Mouse (Mus musculus) C2C12 (cell line): Measurements from ENCODE around the gene Fer.

Source experiments
- CTCF ChIP-seq: IDR thresholded peaks from one replicate; pipeline ENCODE4 v1.5.1; 2011; ENCODE audit not compliant: control insufficient read depth, insufficient read depth, insufficient read length
- MAX ChIP-seq: IDR thresholded peaks from one replicate; pipeline ENCODE4 v1.6.1; 2011; ENCODE audit warnings: mild to moderate bottlenecking, control low read depth
- MYOD1 ChIP-seq: IDR thresholded peaks from one replicate; pipeline ENCODE4 v1.6.1; 2011; ENCODE audit warnings: low read depth; ENCODE audit not compliant: control insufficient read depth, insufficient read length
- MYOG ChIP-seq: IDR thresholded peaks from one replicate; pipeline ENCODE4 v1.6.1; 2011; ENCODE audit not compliant: control insufficient read depth, insufficient read length; ENCODE audit errors: extremely low read depth
- USF1 ChIP-seq: IDR thresholded peaks from one replicate; pipeline ENCODE4 v1.6.1; 2011; ENCODE audit warnings: low read depth, mild to moderate bottlenecking, control low read depth, moderate library complexity

DNA sequence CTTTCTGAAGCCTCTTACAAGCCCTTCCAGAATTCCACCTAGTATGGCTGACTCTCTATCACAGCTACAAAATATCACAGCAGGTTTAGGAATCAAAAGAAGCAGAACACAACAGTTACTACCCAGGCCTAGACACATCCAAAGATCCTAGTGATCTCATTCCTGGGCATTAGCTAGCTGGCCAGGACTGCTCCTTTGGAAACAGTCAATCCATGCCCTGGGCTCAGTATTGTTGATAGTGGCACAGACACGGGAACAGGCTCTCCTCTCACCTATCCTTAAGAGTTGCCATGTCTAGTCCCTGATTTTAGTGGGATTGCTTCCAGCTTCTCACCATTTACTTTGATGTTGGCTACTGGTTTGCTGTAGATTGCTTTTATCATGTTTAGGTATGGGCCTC, 20.6 kb upstream of the Fer start:
- TF ChIP-seq USF1 (no peak), CTCF (no peak), MAX (no peak), MYOD1 (no peak), MYOG (no peak)
